Mouse (Mus musculus) liver, postnatal 0 days (tissue): ENCODE measurements around the gene Lsm12. TPM values are rescaled to one million over a fixed set of nuclear protein-coding genes. Genes with fewer than 3 reads are reported as not detected.

Experiments
- ATAC-seq: fragments of 200-750 bp; cut with Nextera tagmentation; 2 replicates; pipeline ENCODE4 v1.8.0; 2017; ENCODE audit warnings: mild to moderate bottlenecking, moderate library complexity
- DNase-seq: peaks from one replicate; pipeline ENCODE4 v3.0.0-alpha.2; 2016
- H3K27ac ChIP-seq: fragments of 300-500 bp; sonication (generic); 2 replicates; pipeline ENCODE4 v1.5.1; 2014; ENCODE audit warnings: antibody characterized with exemption, moderate library complexity, mild to moderate bottlenecking, low read depth
- H3K27me3 ChIP-seq: fragments of 300-500 bp; sonication (generic); 2 replicates; pipeline ENCODE4 v1.6.1; 2014; ENCODE audit warnings: low read length, control low read depth, mixed read lengths; ENCODE audit not compliant: insufficient read depth
- H3K36me3 ChIP-seq: fragments of 300-500 bp; sonication (generic); replicated peaks from 2 replicates; pipeline ENCODE4 v1.6.1; 2014; ENCODE audit warnings: mild to moderate bottlenecking, control low read depth, low read length, moderate library complexity, mixed read lengths; ENCODE audit not compliant: insufficient read depth
- H3K4me1 ChIP-seq: fragments of 300-500 bp; sonication (generic); 2 replicates; pipeline ENCODE4 v1.6.1; 2014; ENCODE audit warnings: antibody characterized with exemption, mild to moderate bottlenecking, control low read depth; ENCODE audit not compliant: insufficient read depth
- H3K4me2 ChIP-seq: fragments of 300-500 bp; sonication (generic); 2 replicates; pipeline ENCODE4 v1.6.1; 2014; ENCODE audit warnings: low read depth, mild to moderate bottlenecking, low read length, moderate library complexity, mixed read lengths
- H3K4me3 ChIP-seq: fragments of 300-500 bp; sonication (generic); 2 replicates; pipeline ENCODE4 v1.5.1; 2014; ENCODE audit warnings: low read depth, low read length
- H3K9ac ChIP-seq: fragments of 300-500 bp; sonication (generic); replicated peaks from 2 replicates; pipeline ENCODE4 v1.6.1; 2014; ENCODE audit warnings: mild to moderate bottlenecking, moderate library complexity
- H3K9me3 ChIP-seq: fragments of 300-500 bp; sonication (generic); 2 replicates; pipeline ENCODE4 v1.6.1; 2016; ENCODE audit warnings: mild to moderate bottlenecking, control low read depth, low read length, mixed read lengths
- CTCF ChIP-seq: sonication (generic); IDR thresholded peaks from 2 replicates; pipeline ENCODE4 v1.5.1; 2016; ENCODE audit warnings: antibody characterized with exemption, low read depth
- EP300 ChIP-seq: IDR thresholded peaks from 2 replicates; pipeline ENCODE4 v1.6.1; 2016; ENCODE audit warnings: antibody characterized with exemption, low read depth, mild to moderate bottlenecking
- WGBS: fragments of 180-500 bp; shearing (Covaris S2); extraction: QIAGEN DNeasy Blood & Tissue Kit; methylation state at CpG from one replicate; pipeline ENCODE4 v1.1.7; 2014; ENCODE audit not compliant: insufficient replicate concordance; 5-methylcytosine and 5-hydroxymethylcytosine counted together
- polyA plus RNA-seq: library from polyadenylated mRNA; unstranded; fragments of >200 nt; fragmentation: Nextera tagmentation; extraction: Ambion mirVana; gene quantifications from 2 replicates; pipeline ENCODE4 v1.2.1, GENCODE M21; 2015

Lsm12 gene
- polyA plus RNA-seq: 52.2 and 55.0 TPM in 2 replicates

DNA sequence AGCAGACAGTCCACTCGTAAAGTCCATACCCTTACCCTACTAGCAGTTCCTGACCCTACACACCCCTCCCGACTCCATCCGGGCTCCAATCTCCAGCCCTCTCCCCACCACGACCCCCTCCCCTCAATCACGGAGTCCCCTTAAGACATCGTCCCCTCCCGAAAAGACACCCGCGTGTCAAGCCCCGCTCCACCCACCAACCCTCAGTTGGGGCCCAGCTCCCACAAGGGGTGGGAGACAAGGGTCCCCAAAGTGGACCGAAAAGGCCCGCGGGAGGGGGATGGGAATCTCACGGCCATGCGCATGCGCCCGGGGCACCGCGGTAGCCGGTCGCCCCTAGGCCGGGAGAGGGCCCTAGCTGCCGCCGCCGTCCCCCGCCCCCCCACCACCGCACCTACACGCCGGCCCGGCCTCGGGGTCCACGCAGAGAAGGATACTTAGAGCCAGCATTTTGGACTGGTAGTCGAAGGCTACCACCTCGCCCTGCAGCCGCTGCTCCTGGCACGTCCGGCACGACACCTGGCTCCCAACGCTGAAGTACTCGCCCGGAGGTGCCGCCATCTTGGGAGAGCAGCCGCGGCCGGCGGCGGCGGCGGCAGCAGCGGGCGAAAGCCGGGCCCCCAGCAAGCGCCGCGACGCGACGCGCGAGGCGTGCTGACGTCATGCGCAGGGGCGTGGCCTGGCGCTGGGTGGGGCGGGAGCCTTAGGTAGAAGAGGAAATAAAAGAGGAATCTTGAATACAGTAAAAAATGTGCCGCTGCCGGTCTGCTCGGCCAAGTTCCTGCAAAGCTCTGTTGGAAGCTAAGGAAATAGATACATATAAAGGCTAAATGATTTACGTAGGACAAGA lies at the start of gene Lsm12:
TSS of gene Lsm12 (minus strand) at position 651 of the 850 bp plus-strand sequence.
- peaks cover 15% of the 10 kb centered on the region for H3K4me1 ChIP-seq
- H3K27me3 ChIP-seq: no peaks in the 10 kb centered on the region
- peak within 1 kb of the TSS; percentile 97 for H3K4me3 ChIP-seq
- peak within 1 kb of the TSS; percentile 96 for H3K9ac ChIP-seq
- under 1% methylated on average over 62 of the region's 70 CpGs for WGBS
- peak; percentile 98 for DNase-seq
- peak; percentile 87 for ATAC-seq
- H3K9me3 ChIP-seq: no peaks in the 10 kb centered on the region
- peak within 1 kb of the TSS; percentile 97 for H3K4me2 ChIP-seq
- H3K27ac ChIP-seq: peak within 1 kb of the TSS; percentile 96
- TF ChIP-seq EP300: no peak
- TF ChIP-seq CTCF: no peak
- H3K36me3 ChIP-seq: peaks cover 14% of the 10 kb centered on the region

DNA sequence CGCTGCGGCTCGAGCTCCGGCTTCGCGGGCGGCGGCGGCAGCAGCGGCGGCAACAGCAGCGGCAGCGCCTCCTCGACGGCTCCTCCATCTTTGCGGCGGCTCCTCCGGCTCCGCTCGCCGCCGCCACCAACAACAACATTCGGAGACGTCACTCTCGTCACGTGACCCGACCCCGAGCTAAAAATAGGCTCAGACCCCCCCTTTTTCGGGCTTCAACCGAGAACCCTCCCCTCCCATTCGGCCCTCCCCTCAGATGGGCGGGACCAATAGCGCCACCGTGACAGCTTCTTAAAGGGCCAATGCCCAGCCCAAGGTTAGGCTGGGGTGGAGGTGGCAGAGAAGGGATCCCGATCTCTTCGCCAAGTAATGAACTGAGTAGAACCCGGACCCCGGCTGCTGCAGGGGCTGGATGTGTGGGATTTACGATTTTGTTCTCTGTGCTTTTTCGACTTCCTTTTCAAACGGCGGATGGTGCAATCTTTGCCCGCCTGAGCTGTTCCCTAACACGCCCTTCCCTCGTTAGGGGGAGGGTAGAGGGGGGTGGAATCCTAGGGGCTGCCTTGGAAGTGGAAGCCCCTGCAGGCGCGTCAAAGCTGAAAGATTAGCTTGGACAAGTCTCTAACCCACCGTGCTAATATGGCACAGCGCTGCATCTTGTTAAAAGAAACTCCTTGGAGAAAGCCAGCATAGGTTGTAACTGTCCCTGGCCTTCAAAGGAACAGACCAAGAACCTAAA lies 45.1 kb upstream of the Lsm12 start, which contains the start of gene Hdac5:
TSS of gene Hdac5 (minus strand) at position 161 of the 736 bp plus-strand sequence.
- Histone ChIP-seq H3K4me3 (peak within 1 kb of the TSS; percentile 84), H3K4me2 (peak within 1 kb of the TSS; percentile 98), H3K27ac (peak within 1 kb of the TSS; percentile 73), H3K9ac (peak within 1 kb of the TSS; percentile 72), H3K36me3 (no peaks in the 10 kb centered on the region), H3K9me3 (no peaks in the 10 kb centered on the region), H3K27me3 (peaks cover 3% of the 10 kb centered on the region; the same call in 1 of the 2 replicates), H3K4me1 (peaks cover 18% of the 10 kb centered on the region)
- under 1% methylated on average over 33 of the region's 49 CpGs for WGBS
- TF ChIP-seq CTCF (peak; percentile 25; the same call in 1 of the 2 replicates), EP300 (peak; percentile 64)
- DNase-seq (peak; percentile 97), ATAC-seq (peak; percentile 96)

DNA sequence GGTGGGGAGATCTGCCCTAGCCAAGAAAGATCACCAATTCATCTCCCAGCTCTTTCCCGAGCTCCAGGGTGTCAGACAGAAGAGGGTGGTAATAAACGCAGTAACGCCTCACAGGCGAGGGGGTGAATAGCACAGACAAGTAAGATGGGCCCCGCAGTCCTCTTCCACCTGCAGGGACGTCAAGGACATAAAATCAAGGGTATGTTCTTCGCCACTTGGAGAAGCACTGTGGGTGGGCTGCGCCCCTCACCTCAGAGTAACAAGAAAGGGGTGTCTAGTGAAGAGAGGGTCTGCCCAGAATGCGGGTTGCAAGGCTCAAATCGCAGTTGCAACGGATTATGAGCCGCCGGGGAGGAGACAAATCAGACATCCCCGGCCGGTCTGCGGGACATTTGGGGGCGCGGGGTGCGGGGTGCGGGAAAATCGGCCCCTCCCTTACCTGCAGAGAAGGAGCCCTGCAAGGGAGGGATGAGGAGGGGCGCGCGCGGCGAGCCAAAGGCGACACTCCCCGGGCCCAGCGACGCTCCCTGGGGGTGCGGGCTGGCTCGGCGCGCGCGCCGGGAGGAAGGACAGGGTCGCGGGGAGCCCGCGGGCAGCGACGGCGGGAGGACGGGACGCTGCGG lies 44.3 kb upstream of the Lsm12 start:
- peaks cover 3% of the 10 kb centered on the region; the same call in 1 of the 2 replicates for H3K27me3 ChIP-seq
- H3K9ac ChIP-seq: peak overlapping the region; percentile 72
- H3K4me2 ChIP-seq: peak overlapping the region; percentile 98
- TF ChIP-seq CTCF (no peak), EP300 (no peak)
- H3K4me3 ChIP-seq: peak overlapping the region; percentile 84
- H3K9me3 ChIP-seq: no peaks in the 10 kb centered on the region
- no peaks in the 10 kb centered on the region for H3K36me3 ChIP-seq
- peak overlapping the region; percentile 73 for H3K27ac ChIP-seq
- 1% methylated on average over 39 of the region's 47 CpGs for WGBS
- DNase-seq (peak; percentile 38), ATAC-seq (peak; percentile 58)
- peaks cover 25% of the 10 kb centered on the region for H3K4me1 ChIP-seq

DNA sequence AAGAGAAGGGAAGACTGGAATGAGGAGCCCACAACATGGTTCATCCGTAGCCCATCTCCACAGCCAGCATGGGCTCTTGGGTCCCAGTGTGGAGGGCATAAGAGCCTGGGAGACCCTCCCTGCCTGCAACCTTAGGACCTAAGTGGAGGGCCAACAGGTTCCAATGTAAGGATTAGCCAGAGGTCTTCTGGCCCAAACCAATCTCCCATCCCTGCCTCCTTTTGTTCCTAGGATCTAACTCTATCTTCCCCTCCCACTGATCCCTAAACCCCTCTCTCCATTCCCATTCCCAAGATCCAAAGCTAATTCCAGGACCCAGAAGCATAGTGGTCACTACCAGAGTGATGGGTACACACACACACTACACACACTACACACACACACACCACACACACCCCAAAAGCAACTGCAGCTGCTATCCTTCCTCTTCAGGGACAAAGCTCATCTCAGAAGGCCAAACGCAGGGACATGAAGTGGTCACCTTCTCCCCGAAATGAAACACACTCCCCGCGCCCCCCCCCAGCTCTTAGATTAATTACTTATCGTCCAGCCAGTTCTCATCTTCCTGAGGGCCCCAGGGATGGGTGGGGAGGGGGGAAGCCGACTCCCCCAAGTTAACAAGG lies 43.7 kb upstream of the Lsm12 start:
- Histone ChIP-seq H3K4me3 (peak overlapping the region; percentile 84), H3K9me3 (no peaks in the 10 kb centered on the region), H3K9ac (peak overlapping the region; percentile 72), H3K27ac (no peak overlapping the region), H3K4me2 (peak overlapping the region; percentile 98), H3K27me3 (peaks cover 3% of the 10 kb centered on the region; the same call in 1 of the 2 replicates), H3K4me1 (peaks cover 27% of the 10 kb centered on the region), H3K36me3 (no peaks in the 10 kb centered on the region)
- DNase-seq (no peak), ATAC-seq (no peak)
- no peak for TF ChIP-seq CTCF
- TF ChIP-seq EP300: no peak
- WGBS: 19% methylated on average over 7 of the region's 7 CpGs

DNA sequence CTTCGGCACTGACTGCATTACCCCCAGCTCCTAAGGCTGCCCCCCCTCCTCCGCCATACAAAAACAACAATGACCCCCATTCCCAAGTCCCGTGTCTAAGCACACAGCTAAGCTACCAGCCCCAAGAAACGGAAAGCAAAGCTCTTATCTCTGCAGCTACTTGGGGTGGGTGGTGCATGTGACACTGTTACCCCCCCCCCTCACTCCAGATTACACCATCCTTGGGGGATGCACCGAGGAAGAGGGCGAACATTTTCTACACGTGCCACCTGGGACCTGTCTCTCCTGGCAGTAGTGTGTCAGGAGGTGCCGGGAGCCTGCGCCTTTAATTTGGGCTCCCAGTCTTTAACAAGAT lies 43.1 kb upstream of the Lsm12 start:
- ATAC-seq (no peak), DNase-seq (no peak)
- Histone ChIP-seq H3K9ac (0 out of 2 replicates have a peak overlapping the region, but pooled peaks have one; percentile 1), H3K27me3 (peaks cover 3% of the 10 kb centered on the region; the same call in 1 of the 2 replicates), H3K4me3 (no peak overlapping the region), H3K9me3 (no peaks in the 10 kb centered on the region), H3K36me3 (no peaks in the 10 kb centered on the region), H3K4me1 (peaks cover 27% of the 10 kb centered on the region), H3K27ac (no peak overlapping the region), H3K4me2 (peak overlapping the region; percentile 98)
- WGBS: 45% methylated on average over 9 of the region's 9 CpGs
- TF ChIP-seq EP300 (no peak), CTCF (no peak)
